In the genomic region with DNA sequence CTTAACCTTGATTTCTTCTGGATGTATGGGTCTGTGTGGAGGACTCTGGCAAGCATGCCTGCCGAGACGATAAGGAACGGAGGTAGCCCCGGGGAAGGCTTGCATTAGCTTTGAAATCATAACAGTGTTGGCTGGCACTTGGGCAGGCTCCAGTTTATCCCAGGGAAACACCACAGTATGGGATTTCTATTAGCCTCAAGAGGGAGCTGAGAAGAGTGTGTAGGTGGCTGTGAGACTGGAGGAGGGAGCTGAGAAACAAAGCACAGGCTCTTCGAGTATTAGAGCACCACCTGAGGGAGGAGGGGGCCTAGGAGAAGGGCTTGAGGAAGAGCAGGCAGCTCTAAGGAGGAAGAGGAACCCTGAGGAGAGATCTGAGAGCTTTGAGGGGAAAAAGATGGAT, we compare ENCODE assay signal across 17 mouse cellular contexts.
"Had no signal": no experiment of that assay in that cellular context is flagged by ENCODE, and none has a peak within 500 bp of the region (broad histone marks: within the 10 kb centered on the region; RNA-seq: fewer than 3 reads in every experiment).

No protein-coding gene starts in this region.

- H3K4me2 ChIP-seq: lung, embryonic 15.5 days; midbrain, embryonic 13.5 days; midbrain, embryonic 15.5 days; neural tube, embryonic 12.5 days; stomach, embryonic 15.5 days had no signal

- H3K4me1 ChIP-seq: lung, embryonic 15.5 days; megakaryocyte, embryonic 14.5 days; midbrain, embryonic 13.5 days; midbrain, embryonic 15.5 days; neural tube, embryonic 12.5 days; stomach, embryonic 15.5 days had no signal

- H3K27me3 ChIP-seq: lung, embryonic 15.5 days; megakaryocyte, embryonic 14.5 days; midbrain, embryonic 13.5 days; midbrain, embryonic 15.5 days; neural tube, embryonic 12.5 days; stomach, embryonic 15.5 days had no signal

- ATAC-seq: liver, postnatal 0 days; lung, postnatal 0 days; midbrain, embryonic 13.5 days; midbrain, embryonic 15.5 days had no signal

- H3K9ac ChIP-seq: liver, postnatal 0 days; lung, embryonic 15.5 days; midbrain, embryonic 13.5 days; midbrain, embryonic 15.5 days; neural tube, embryonic 12.5 days; stomach, embryonic 15.5 days had no signal

- H3K4me3 ChIP-seq: lung, embryonic 15.5 days; megakaryocyte, embryonic 14.5 days; midbrain, embryonic 13.5 days; midbrain, embryonic 15.5 days; neural tube, embryonic 12.5 days; stomach, embryonic 15.5 days had no signal

- H3K36me3 ChIP-seq: lung, embryonic 15.5 days; midbrain, embryonic 13.5 days; midbrain, embryonic 15.5 days; neural tube, embryonic 12.5 days; stomach, embryonic 15.5 days had no signal

- DNase-seq: liver, postnatal 0 days; lung, adult 2 months; lung, postnatal 14 days; lung, postnatal 36 days; right cerebral cortex, postnatal 14 days; thymus, adult 2 months; thymus, postnatal 25 days; thymus, postnatal 4 days had no signal

- H3K27ac ChIP-seq: lung, embryonic 15.5 days; macrophage; midbrain, embryonic 13.5 days; midbrain, embryonic 15.5 days; neural tube, embryonic 12.5 days; stomach, embryonic 15.5 days; stomach, postnatal 0 days had no signal

- H3K9me3 ChIP-seq: lung, embryonic 15.5 days; midbrain, embryonic 13.5 days; midbrain, embryonic 15.5 days; neural tube, embryonic 12.5 days; stomach, embryonic 15.5 days had no signal
